Mouse (Mus musculus) heart, postnatal 0 days (tissue): ENCODE results near the gene Fcor.

Experiments
- CTCF ChIP-seq: IDR thresholded peaks from 2 replicates; pipeline ENCODE4 v1.5.1; 2016; ENCODE audit warnings: antibody characterized with exemption, control low read depth, low read depth
- EP300 ChIP-seq: IDR thresholded peaks from 2 replicates; pipeline ENCODE4 v1.6.1; 2016; ENCODE audit warnings: antibody characterized with exemption, low read depth

DNA sequence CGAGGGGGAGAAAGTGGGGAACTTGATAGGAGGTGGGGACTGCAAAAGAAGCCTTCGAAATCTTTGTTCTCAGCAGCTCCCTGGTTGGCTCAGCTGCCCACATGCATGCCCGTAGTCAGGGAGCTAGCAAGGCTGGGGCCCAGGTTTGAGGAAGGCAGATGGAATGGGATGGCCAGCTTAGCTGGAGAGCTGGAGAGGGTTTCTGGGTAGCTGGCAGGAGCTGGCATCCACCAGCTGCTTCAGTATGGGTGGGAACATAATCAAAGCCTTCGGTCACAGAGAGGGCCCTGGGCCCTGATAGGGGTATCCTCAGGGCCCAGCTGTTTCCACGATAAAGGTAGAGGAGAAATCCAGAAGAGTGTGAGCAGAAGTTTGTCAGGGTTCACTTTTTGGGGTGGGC, 10.3 kb upstream of the Fcor start:
- TF ChIP-seq CTCF (no peak), EP300 (no peak)
